Mouse (Mus musculus) liver, adult 2 months (tissue): Measurements from ENCODE around the gene Jmjd4. TPM values are rescaled to one million over a fixed set of nuclear protein-coding genes. Genes with fewer than 3 reads are reported as not detected.

Experiments used
- DNase-seq: peaks from one replicate; pipeline ENCODE4 v3.0.0-alpha.2; 2011; ENCODE audit warnings: low read depth, low spot score; ENCODE audit errors: extremely low read depth
- H3K27ac ChIP-seq: fragments of 200-500 bp; replicated peaks from 2 replicates; pipeline ENCODE4 v1.5.1; 2012; ENCODE audit warnings: low read depth, mild to moderate bottlenecking, control low read depth, inconsistent platforms, low read length; ENCODE audit not compliant: insufficient read depth
- H3K27me3 ChIP-seq: fragments of 200-500 bp; 2 replicates; pipeline ENCODE4 v1.6.1; 2012; ENCODE audit warnings: mild to moderate bottlenecking, moderate library complexity, low read length, inconsistent platforms; ENCODE audit not compliant: control insufficient read depth, insufficient read depth
- H3K36me3 ChIP-seq: fragments of 200-500 bp; 2 replicates; pipeline ENCODE4 v1.6.1; 2012; ENCODE audit warnings: low read length, inconsistent platforms; ENCODE audit not compliant: control insufficient read depth, insufficient read depth
- H3K4me1 ChIP-seq: fragments of 200-500 bp; 2 replicates; pipeline ENCODE4 v1.6.1; 2011; ENCODE audit warnings: low read length; ENCODE audit not compliant: control insufficient read depth, insufficient read depth
- H3K4me3 ChIP-seq: fragments of 200-500 bp; 2 replicates; pipeline ENCODE4 v1.5.1; 2011; ENCODE audit warnings: low read depth, mild to moderate bottlenecking, control low read depth, low read length, moderate library complexity; ENCODE audit not compliant: insufficient read depth
- H3K79me2 ChIP-seq: fragments of 200-500 bp; 2 replicates; pipeline ENCODE4 v1.6.1; 2012; ENCODE audit warnings: inconsistent platforms, mild to moderate bottlenecking, low read length, moderate library complexity; ENCODE audit not compliant: control insufficient read depth, insufficient read depth
- H3K9ac ChIP-seq: fragments of 200-500 bp; 2 replicates; pipeline ENCODE4 v1.6.1; 2012; ENCODE audit warnings: low read depth, mild to moderate bottlenecking, control low read depth, inconsistent platforms, low read length
- CTCF ChIP-seq: fragments of 200-500 bp; IDR thresholded peaks from 2 replicates; pipeline ENCODE4 v1.5.1; 2011; ENCODE audit warnings: low read depth, low read length, control low read depth
- POLR2A ChIP-seq: fragments of 200-500 bp; IDR thresholded peaks from 2 replicates; pipeline ENCODE4 v1.6.1; 2011; ENCODE audit warnings: low read length, control low read depth; ENCODE audit not compliant: insufficient read depth; ENCODE audit errors: extremely low read depth
- WGBS: fragments of 180-500 bp; shearing (Covaris S2); methylation state at CpG from one replicate; pipeline ENCODE4 v1.1.7; 2018; 5-methylcytosine and 5-hydroxymethylcytosine counted together
- polyA plus RNA-seq: library from polyadenylated mRNA; depleted of rRNA; stranded (reverse); fragments of >200 nt; gene quantifications from 2 replicates; pipeline ENCODE4 v1.2.3, GENCODE M21; 2012; rRNA removed
- total RNA-seq: library from RNA; depleted of rRNA; stranded (reverse); fragments of >200 nt; gene quantifications from 2 replicates; pipeline ENCODE4 v1.2.3, GENCODE M21; 2014; rRNA removed

The Jmjd4 gene
- total RNA-seq = 5.0 and 5.4 TPM in 2 replicates
- polyA plus RNA-seq = 3.8 and 4.7 TPM in 2 replicates

- WGBS = under 1% methylated on average over 36 of the region's 40 CpGs
These were observed at the start of gene Jmjd4 for GRCm38 (mm10) chr11:59449741-59450229. Jmjd4 (plus strand) TSS chr11:59450045.

GRCm38 (mm10) chr11:59400876-59401275 lies 49.0 kb upstream of the Jmjd4 start:
- no peaks in the 10 kb centered on the region for H3K79me2 ChIP-seq
- H3K4me1 ChIP-seq = no peaks in the 10 kb centered on the region
- H3K27ac ChIP-seq = no peak overlapping the region
- no peaks in the 10 kb centered on the region for H3K27me3 ChIP-seq
- no peak overlapping the region for H3K4me3 ChIP-seq
- no peaks in the 10 kb centered on the region for H3K36me3 ChIP-seq
- TF ChIP-seq CTCF (no peak), POLR2A (no peak)
- WGBS = 85% methylated on average over 2 of the region's 2 CpGs
- H3K9ac ChIP-seq = no peak overlapping the region
- DNase-seq = no peak

More at GRCm38 (mm10) chr11:59449741-59450229, at the start of gene Jmjd4:
- DNase-seq = peak; percentile 76
- TF ChIP-seq CTCF = no peak
- 0 out of 2 replicates have a peak, but pooled peaks have one; percentile 61 for TF ChIP-seq POLR2A
- Histone ChIP-seq H3K4me3 (peak within 1 kb of the TSS; percentile 93), H3K9ac (peak within 1 kb of the TSS; percentile 95), H3K27ac (peak within 1 kb of the TSS; percentile 85), H3K79me2 (peaks cover 16% of the 10 kb centered on the region), H3K27me3 (no peaks in the 10 kb centered on the region), H3K4me1 (peaks cover 13% of the 10 kb centered on the region), H3K36me3 (peaks cover 10% of the 10 kb centered on the region; the same call in 1 of the 2 replicates)

- WGBS = 94% methylated on average over 1 of the region's 1 CpGs
- H3K4me1 ChIP-seq = no peaks in the 10 kb centered on the region
- no peak overlapping the region for H3K9ac ChIP-seq
These were observed 44.1 kb upstream of the Jmjd4 start for GRCm38 (mm10) chr11:59405761-59406160.

GRCm38 (mm10) chr11:59410851-59411250 lies 39.0 kb upstream of the Jmjd4 start:
- WGBS = 41% methylated on average over 2 of the region's 2 CpGs
- Histone ChIP-seq H3K36me3 (peaks cover 4% of the 10 kb centered on the region), H3K9ac (no peak overlapping the region), H3K27me3 (no peaks in the 10 kb centered on the region), H3K4me1 (no peaks in the 10 kb centered on the region), H3K79me2 (no peaks in the 10 kb centered on the region; the same call in 1 of the 2 replicates), H3K4me3 (no peak overlapping the region), H3K27ac (no peak overlapping the region)
- no peak for DNase-seq
- no peak for TF ChIP-seq POLR2A
- TF ChIP-seq CTCF = no peak

More at GRCm38 (mm10) chr11:59405761-59406160, 44.1 kb upstream of the Jmjd4 start:
- Histone ChIP-seq H3K4me3 (no peak overlapping the region), H3K27me3 (no peaks in the 10 kb centered on the region), H3K27ac (no peak overlapping the region), H3K79me2 (no peaks in the 10 kb centered on the region), H3K36me3 (peaks cover 3% of the 10 kb centered on the region)
- TF ChIP-seq CTCF = no peak
- TF ChIP-seq POLR2A = no peak
- no peak for DNase-seq

- H3K4me3 ChIP-seq = no peak overlapping the region
- H3K27ac ChIP-seq = no peak overlapping the region
- no peak for DNase-seq
- no peak for TF ChIP-seq CTCF
- no peak for TF ChIP-seq POLR2A
- peaks cover 4% of the 10 kb centered on the region for H3K36me3 ChIP-seq
- H3K27me3 ChIP-seq = no peaks in the 10 kb centered on the region
- H3K79me2 ChIP-seq = peaks cover 4% of the 10 kb centered on the region; the same call in 1 of the 2 replicates
- 85% methylated on average over 6 of the region's 6 CpGs for WGBS
- no peaks in the 10 kb centered on the region for H3K4me1 ChIP-seq
- H3K9ac ChIP-seq = no peak overlapping the region
These were observed 37.8 kb upstream of the Jmjd4 start for GRCm38 (mm10) chr11:59412058-59412457.
